Mouse (Mus musculus): ENCODE measurements at regions not wholly inside any gene's neighbourhood (a gene's known extent, or its start where the extent isn't known, plus 50 kb on each side); places are given as distances from the start of the nearest gene placed in this dataset.

- no peak for TF ChIP-seq CTCF (IDR thresholded peaks at IDR 0.05; ENCODE audit: borderline replicate concordance, insufficient read depth, low read length)
- TF ChIP-seq POLR2A (IDR thresholded peaks at IDR 0.05; ENCODE audit: low read depth, low read length), result no peak
Observed at GRCm38 (mm10) chr3:147886261-147886893, 1034.2 kb downstream of the Ttll7 start.

Measured in embryonic fibroblast, embryonic 13.5 days (primary cell).